Mouse (Mus musculus) T-helper 17 cell (primary cell): ENCODE data around the gene Gm6020.
"Not testable (repeated sequence)": the region's sequence is repeated elsewhere in the genome, so short reads cannot be mapped to it uniquely, and the experiment has no call there.

Experiments used
- in situ Hi-C, 2 experiments: fragments of 300-600 bp; cut with MboI, MseI; formaldehyde crosslinking; loops; 1 replicate in 1 of 2; 2 replicates in 1 of 2; pipeline ENCODE4 v1.15.1; 2025; ENCODE audit warnings: high pct_unique_total_duplicates in 2 of 2

The Gm6020 gene

DNA sequence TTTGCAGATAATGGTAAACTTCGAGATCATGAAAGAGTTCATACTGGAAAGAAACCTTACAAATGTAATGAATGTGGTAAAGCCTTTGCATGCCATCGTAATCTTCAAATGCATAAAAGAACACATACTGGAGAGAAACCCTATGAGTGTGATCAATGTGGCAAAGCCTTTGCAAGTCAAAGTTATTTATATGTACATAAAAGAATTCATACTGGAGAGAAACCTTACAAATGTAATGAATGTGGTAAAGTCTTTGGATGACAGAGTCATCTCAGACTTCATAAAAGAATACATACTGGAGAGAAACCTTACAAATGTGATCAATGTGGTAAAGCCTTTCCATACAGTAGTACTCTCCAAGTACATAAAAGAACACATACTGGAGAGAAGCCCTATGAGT is at the start of gene Gm6020:
TSS of gene Gm6020 (plus strand) at position 301 of the 400 bp plus-strand sequence.
- in situ Hi-C loops = not testable (repeated sequence)

DNA sequence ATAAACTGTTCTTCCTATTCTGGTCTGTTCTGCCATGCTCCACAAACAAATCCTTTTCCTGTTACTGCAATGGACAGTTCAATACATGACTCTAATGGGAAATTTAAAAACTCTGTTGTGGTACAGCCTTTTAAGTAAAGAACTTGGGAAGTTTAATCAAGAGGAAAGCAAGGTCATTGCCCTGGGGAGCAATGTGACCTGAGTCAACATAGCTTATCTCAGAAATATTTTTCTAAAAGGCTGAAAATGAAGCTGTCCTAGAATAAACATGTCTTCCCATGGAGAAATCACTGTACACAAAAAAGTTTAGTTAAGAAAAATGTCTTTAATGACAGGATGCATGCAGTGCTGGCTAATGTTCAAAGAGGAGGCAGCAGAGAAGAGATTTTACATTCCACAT is 45.0 kb upstream of the Gm6020 start:
- in situ Hi-C loops = no loop called here

DNA sequence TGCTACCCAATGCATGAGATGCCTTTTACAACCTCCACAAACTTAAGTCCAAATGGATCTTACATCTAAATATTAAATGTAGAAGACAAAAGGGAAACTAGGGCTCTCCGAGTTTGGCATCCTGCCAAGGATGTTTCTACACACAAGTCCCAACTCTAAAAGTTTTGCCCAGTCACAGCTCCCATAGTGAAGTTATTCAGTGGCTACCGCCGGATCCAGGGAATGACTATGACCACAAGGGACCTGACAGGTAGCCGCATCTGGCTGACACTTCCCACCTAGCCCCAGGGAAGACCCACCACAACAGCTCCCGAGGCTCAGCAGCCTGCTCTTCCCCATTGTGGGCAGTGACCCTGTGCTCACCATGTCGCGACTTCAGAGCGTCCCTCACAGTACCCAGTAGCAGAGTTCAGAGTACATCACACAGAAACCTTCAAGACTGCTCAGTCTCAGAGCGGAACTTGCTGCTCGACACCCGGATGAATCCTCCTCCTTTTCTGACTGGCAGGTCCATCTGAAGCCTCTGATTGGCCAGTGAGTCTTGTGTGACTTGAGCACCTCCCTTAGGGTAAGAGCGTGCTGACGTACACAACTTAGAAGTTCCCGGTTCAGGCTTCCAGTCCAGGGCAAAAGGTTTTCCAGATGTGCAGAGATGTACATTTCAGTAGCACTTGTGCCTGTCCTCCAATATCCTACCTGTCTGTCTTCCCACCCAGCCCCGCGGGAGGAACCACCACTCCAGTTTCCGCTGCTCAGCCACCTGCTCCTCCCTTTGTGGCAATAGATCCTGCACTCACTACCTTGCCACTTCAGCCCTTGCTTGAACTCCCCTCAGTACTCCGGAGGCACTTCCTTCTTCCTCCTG is 43.1 kb upstream of the Gm6020 start, which contains the start of gene Zfp950:
TSS of gene Zfp950 (minus strand) at position 499 of the 865 bp plus-strand sequence.
- in situ Hi-C loops = no loop called here

DNA sequence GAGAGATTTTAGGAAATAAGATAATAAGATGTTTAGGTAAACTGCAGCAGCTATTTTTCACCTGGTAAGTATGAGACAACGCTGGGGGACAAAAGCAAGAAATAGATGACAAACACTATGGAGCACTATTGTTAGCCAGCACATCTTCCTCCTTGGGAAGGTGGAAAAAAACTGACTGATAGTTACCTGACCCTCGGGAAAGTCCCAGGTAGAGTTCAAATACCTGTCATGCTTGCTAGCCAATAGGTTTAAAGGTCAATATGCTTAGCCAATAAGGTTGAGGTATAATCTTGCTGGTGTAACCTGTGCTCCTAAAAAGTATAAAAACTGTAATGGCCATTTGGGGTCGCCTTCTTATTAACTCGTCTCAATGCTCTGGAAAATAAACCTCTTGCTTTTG is 42.4 kb upstream of the Gm6020 start:
- in situ Hi-C loops = no loop called here

DNA sequence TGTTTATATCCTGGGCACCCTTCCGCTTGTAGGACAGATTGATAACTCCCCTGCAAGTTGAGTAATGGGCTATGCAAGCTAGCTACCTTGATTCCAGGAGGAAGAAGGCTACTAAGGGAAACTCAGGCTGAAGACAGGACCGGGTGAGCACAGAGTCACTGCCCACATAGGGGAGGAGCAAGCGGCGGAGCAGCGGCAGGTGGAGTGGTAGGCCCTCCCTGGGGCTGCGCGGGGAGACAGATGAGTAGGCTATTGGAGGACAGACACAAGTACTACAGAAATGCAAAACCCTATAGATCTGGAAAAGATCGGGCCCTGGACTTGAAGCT is 32.4 kb upstream of the Gm6020 start:
- in situ Hi-C loops = no loop called here

DNA sequence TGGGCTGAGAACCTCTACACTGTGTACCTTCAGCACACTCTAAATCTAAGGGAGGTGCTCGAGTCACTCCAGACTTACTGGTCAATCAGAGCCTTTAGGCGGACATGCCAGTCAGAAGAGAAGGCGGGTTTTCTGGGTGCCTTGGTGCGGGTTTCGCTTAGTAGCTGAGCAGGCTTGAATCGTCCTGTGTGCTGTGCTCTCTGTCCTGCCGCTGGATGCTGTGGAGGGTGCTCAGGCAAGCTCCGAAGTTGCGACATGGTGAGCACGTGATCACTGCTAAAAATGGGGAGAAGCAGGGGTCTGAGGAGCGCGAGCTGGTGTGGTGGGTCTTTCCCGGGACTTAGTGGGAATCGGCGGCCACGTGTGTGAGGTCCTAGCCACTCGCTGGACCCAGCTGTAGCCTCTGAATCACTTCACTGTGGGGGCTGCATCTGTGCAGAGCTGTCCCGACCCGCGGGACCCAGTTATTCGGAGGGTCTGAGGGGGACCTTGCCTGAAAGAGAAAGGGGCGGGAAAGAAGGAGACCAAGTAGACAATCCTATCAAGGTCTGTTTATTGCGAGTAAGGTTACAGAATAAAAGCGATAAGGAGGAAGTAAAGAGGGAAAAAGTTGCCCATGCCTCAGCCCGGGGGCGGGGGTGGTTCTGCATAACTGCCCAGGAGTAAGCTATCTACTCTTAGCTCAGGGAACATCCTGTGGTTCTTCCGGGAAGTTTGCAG is 31.8 kb upstream of the Gm6020 start:
- in situ Hi-C loops = no loop called here

DNA sequence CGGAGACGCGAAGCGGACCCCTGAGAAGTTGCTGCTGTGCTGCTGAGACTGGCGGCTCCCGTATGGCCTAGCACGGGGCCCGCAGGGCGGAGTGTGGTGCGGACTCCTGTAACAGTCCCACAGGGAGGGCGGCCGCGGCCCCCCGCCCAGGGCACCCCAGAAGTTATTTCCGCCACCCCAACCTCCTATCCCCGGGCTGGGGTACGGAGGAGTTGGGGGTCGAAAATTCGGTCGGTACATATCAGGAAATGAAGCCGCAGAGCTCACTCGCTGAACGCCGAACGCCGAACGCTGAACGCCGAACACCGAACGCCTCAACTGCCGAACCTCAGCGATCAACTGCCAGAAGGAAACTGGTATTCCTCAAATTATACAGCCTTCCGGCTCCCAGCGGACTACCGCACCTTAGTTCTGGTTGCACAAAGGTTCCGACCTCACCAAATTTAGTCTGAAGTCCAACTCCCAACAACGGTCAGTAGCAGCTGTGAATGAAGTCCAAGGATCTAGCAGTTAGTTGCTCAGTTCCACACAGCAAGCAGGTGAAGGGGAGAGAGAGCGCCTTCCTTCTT is 7.8 kb upstream of the Gm6020 start, which contains the start of gene Gm7102:
TSS of gene Gm7102 (minus strand) at position 554 of the 569 bp plus-strand sequence.
- in situ Hi-C loops = loop anchor here in 1 of 2 experiments (10.0 kb wide), 1 partner anchor 1181 kb away; no protein-coding TSS in a partner anchor

DNA sequence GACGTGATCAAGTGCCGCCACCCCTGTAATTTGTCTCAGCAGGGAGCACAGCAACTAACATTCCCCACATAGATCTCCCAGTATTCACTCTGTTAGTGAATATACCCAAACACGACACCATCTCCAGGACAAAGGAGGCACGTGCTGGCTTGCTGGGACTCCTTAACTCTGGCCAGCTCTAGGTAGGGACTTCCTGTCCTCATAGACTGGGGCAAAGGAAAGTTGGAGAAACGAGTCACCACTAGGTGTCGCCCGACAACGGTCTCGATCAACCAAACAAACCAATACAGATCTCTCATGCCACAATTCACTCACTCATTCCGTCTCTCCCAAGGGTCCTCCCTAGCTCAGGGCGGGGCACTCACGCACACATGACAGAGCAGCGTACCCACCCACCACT is 15.6 kb downstream of the Gm6020 start:
- in situ Hi-C loops = loop anchor here (5.0 kb wide), 1 partner anchor 68 kb away; no protein-coding TSS in a partner anchor

DNA sequence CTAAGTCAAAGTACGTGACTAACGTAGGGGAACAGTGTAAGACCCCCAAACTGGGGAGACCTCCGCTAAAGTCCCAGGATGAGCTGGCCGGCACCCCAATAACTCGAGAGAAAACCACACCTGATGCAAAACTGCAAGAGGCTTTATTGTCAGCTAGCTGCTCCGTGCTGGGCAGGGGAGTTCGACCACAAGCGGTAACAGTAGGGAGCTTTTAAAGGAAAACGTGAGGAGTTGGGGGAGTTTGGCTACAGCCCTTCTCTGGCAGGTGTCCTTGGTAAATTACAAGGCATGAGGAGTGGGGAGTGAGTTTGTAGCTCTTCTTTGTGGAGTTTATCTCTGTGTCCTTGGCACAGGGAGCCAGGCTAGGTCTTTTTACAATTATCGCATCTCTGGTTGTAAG is 16.1 kb downstream of the Gm6020 start:
- in situ Hi-C loops = loop anchor here (5.0 kb wide), 1 partner anchor 67 kb away; no protein-coding TSS in a partner anchor

DNA sequence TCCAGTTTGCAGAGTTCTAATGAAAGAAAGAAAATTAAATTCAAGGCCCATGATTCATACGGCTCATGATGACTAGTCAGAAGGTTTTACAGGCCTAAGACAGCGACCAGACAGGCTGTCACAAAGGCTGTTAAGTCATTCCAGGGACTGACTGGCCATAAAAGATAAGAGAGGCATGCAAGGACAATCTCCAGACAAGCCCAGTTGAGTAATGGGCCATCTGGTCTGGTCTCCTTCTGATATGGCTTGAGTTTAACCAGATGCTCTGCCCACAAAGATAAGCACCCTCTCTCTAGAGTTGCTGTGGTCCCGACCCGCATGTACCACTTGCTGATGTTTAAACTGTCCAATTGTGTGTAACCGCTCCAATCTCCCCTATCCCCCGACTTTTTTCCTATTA is 23.8 kb downstream of the Gm6020 start:
- in situ Hi-C loops = not testable (repeated sequence)

DNA sequence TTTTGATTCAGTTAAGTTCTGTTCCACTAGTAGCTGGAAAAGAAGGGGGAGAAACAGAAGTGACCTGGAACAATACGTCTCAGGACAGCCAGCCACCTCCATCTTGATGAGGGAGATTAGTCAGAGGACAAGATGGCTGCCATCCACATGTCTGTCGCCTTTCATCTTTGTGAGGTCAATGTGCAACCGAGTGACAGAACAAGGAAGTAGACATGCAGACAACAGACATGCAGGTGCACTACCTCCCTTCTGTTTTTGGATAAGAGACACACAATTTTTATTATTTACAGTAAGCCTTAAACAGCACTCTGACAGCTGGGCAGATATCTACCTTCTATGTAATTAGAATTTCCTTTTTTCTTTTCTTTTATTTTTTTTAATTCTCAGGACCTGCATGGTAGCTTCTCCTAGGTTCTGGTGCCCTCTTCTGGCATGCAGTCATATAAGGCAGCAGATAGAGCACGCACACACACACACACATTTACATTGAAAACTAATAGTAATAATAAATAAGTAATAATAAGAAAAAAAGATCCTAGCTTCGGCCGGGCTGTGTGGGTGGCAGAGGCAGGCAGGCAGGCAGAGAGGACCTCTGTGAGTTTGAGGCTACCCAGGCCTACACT is 40.1 kb downstream of the Gm6020 start:
- in situ Hi-C loops = no loop called here

DNA sequence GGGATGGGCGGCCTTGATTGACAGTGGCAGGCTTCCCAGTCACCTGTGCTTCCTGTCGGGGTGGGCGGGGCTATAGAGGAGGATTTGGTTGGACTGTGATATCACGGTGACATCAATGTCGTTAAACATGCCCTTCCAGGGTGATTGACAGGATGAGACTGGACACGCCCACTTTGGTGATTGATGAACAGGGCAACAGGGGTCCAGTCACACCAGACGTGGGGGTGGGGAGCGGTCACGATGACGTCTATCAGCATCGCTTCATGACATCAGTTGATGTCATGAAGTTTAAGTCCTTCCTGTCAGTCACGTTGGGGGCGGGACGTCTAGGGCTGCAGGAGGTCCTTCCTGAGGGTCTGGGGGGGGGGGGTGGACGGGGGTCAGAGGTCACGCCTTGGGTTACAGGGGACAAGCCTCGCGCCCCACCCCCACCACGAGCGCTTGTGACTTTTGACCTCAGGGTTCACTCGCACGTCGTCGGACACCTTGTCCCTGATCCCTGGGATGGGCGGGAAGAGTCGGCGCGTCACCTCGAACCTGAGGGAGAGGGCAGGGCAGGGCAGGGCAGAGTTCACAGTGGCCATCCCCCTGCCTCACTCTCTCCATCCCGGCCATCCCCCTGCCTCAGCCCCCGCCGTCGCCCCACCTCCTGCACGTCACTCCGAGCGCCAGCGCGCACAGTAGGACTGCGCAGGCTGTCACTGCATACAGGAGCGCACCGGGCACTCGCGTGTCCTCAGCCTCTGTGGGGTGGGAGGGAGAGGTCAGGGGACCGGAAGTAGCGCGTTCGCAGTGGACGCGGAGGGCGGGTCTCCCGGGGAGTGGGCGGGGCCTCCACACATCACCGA is 41.2 kb downstream of the Gm6020 start:
- in situ Hi-C loops = no loop called here

DNA sequence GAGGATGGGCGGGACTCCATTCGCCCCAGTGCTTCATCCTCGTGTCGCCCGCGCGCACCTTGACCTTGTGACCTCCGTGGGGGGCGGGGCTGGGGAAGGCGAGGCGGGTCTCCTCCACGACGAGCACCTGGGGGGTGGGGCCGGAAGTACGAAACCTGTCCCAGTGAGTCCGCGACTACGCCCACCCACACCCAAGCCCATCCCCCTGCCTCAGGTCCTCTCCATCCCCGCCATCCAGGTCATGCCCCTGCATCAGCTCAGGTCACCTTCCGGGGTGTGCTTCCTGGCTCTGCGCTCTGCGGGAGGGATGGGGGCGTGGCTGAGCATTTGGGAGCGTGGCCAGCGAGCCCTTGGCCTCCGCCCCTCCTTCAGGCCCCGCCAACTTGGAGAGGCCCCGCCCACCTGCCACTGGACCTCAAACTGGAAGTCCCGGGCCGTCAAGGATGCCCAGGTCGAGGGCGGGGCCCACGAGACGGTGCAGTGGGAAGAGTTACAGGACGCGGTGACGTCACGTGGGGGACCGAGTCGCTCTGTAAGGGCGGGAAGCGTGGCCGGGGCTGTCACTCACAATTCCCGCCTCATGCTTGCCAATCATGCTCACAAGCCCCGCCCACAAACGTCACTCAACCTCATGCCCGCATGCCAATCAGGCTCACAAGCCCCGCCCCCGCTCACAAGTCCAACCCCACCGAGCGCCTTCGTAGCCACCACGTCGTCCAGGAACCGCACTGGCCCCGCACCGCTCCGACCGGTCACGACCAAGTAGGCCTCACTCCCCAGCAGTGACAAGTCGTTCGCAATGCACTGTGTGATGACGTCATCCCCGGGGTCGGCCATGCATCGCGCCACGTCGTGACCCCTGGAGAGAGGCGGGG is 42.1 kb downstream of the Gm6020 start:
- in situ Hi-C loops = no loop called here

DNA sequence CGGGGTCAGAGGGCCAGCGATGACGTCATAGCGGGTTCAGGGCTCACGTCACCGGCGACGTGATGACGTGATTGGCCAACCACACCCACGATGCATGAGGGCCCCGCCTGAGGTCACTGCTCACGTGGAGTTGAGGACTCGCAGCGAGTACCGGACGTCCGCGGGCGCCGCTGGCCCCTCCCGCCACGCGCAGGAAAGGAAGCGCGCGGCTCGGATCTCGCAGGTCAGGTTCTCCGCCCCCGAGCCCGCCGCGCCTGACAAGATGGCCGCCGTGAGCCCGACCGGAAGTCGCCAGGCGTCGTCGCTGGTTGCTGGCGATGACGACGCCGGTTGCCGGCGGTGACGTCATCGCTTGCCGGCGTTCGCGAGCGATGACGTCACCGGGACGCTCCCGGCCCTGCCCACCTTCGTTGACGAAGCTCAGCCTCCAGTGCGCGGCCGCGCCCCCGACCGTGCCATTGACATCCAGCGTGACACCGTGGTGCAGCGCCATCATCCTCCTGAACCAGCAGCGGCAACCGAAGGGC is 42.8 kb downstream of the Gm6020 start:
- in situ Hi-C loops = no loop called here

DNA sequence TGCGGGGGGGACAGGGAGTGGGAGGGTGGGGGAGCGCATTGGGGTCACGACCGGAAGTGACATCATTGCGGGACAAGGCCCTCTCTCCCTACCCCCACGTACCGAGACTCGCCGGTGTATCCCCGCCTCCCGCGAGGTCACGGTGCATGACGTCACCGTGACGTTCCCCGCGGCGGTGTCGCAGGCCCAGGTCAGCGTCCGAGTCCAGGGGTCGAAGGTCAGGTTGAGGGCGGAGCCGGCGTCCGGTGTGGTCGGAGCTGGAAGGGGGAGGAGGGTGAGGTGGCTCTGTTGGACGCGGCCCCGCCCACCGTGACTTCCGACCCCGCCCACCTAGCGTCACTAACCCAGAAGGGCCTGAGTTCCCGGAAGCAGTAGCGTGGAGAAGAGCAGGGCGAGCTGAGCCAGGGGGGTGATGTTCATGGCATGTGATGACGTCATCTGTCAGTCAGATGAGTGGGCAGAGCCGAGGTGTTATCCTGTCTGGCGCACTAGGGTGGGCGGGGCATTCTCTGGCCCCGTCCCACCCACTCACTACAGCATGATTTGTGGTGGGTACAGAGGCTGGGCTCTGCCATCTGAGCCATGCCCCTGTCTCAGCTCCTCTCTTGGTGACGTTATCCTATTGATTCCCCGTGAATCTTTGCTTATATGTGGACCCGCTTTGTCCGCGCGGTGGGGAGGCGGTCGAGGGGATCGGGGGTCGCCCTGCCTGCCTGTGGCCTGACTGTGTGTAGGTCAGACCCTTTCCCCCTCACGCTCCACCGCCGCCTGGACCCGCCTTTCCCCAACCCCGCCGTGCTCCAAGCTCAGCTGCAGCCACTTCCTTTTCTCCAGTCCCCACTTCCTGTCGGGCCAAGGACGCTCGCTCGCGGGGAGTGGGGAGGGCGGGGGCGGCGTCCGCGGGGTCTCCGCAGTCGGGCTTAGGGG is 43.5 kb downstream of the Gm6020 start:
- in situ Hi-C loops = no loop called here

DNA sequence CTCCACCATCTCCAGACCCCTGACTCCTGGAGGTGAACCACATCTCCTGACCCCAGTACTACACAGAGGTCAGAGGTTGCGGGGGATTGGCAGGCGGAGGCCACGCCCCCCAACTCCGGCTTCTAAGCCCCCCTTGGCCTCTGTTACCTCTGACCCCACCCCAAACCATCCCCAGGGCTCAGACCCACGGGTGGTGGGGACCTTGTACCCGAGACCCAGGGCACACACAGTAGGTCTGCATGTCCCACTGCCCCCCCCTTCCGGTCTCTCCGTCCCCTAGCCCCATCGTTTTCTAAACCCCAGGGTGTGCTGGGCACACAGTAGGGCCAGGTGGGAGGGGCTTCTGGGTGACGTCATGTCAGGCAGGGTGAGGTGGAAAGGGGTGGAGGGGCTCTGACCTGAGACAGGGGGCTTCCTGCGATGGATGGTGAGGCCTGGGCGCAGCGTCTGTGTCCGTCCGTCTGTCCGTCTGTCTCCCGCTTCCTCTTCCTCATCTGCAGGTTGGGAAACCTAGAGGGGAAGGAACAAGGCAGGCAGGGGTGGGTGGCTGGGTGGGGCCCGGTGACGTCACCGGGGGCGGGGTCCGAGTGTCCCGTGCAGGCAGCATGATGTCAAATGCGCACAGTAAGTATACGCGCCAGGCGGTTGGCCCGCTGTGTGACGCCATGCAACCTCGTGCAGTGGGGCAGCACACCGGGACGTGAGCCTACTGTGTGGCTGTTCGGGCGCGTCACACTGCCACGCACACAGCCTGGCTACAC is 44.4 kb downstream of the Gm6020 start, which contains the start of gene Csf2ra:
TSS of gene Csf2ra (minus strand) at position 489 of the 761 bp plus-strand sequence.
- in situ Hi-C loops = no loop called here
